Mouse (Mus musculus) intestine, postnatal 0 days (tissue): ENCODE measurements around the gene Ppa2. TPM values are rescaled to one million over a fixed set of nuclear protein-coding genes. Genes with fewer than 3 reads are reported as not detected.

ENCODE experiments used
- ATAC-seq: fragments of 200-750 bp; cut with Nextera tagmentation; 2 replicates; pipeline ENCODE4 v1.8.0; 2017; ENCODE audit warnings: mild to moderate bottlenecking, moderate TSS enrichment, moderate library complexity
- H3K27ac ChIP-seq: fragments of 300-500 bp; sonication (generic); 2 replicates; pipeline ENCODE4 v1.5.1; 2014; ENCODE audit warnings: mild to moderate bottlenecking, low read depth, low read length, moderate library complexity
- H3K27me3 ChIP-seq: fragments of 300-500 bp; sonication (generic); replicated peaks from 2 replicates; pipeline ENCODE4 v1.6.1; 2014; ENCODE audit warnings: low read length, mixed read lengths; ENCODE audit not compliant: control insufficient read depth, insufficient read depth
- H3K36me3 ChIP-seq: fragments of 300-500 bp; sonication (generic); 2 replicates; pipeline ENCODE4 v1.6.1; 2014; ENCODE audit warnings: mild to moderate bottlenecking, moderate library complexity; ENCODE audit not compliant: control insufficient read depth, insufficient read depth
- H3K4me1 ChIP-seq: fragments of 300-500 bp; sonication (generic); replicated peaks from 2 replicates; pipeline ENCODE4 v1.6.1; 2014; ENCODE audit warnings: antibody characterized with exemption, low read length, mixed read lengths; ENCODE audit not compliant: control insufficient read depth, insufficient read depth
- H3K4me2 ChIP-seq: fragments of 300-500 bp; sonication (generic); replicated peaks from 2 replicates; pipeline ENCODE4 v1.6.1; 2014; ENCODE audit warnings: low read depth, mild to moderate bottlenecking, moderate library complexity
- H3K4me3 ChIP-seq: fragments of 300-500 bp; sonication (generic); 2 replicates; pipeline ENCODE4 v1.5.1; 2014; ENCODE audit warnings: low read depth, low read length
- H3K9ac ChIP-seq: fragments of 300-500 bp; sonication (generic); 2 replicates; pipeline ENCODE4 v1.6.1; 2014; ENCODE audit warnings: mild to moderate bottlenecking, low read depth, low read length
- H3K9me3 ChIP-seq: fragments of 300-500 bp; sonication (generic); 2 replicates; pipeline ENCODE4 v1.6.1; 2016; ENCODE audit warnings: mixed run types; ENCODE audit not compliant: control insufficient read depth
- CTCF ChIP-seq: sonication (generic); IDR thresholded peaks from 2 replicates; pipeline ENCODE4 v1.5.1; 2016; ENCODE audit warnings: low read depth, mild to moderate bottlenecking, control low read depth, antibody characterized with exemption, moderate library complexity
- WGBS: fragments of 180-500 bp; shearing (Covaris S2); extraction: QIAGEN DNeasy Blood & Tissue Kit; methylation state at CpG from one replicate; pipeline ENCODE4 v1.1.7; 2014; 5-methylcytosine and 5-hydroxymethylcytosine counted together
- polyA plus RNA-seq: library from polyadenylated mRNA; unstranded; fragments of >200 nt; fragmentation: Nextera tagmentation; extraction: Ambion mirVana; gene quantifications from 2 replicates; pipeline ENCODE4 v1.2.1, GENCODE M21; 2015

Gene Ppa2
- polyA plus RNA-seq, 1 experiment from 2014 or later: 111 TPM

DNA sequence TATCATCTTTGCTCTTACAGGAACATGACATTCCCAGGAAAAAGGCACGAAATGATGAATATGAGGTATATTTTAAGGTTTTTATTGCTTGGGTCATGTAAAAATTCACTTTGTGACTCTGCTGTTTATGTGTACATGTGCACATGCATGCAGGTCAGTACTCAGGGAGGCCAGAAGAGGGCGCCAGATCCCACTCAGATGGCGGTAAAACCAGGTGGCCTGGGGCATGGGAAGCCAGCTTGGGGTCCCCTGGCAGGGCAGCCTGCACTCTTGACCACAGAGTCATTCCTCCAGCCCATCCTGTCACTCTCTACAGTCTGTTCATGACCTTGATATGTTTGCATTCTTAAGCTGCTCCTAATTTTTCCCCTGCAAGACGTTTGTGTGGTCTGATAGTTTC is 12.6 kb downstream of the Ppa2 start:
- Histone ChIP-seq H3K4me2 (no peak overlapping the region), H3K9ac (no peak overlapping the region), H3K4me3 (no peak overlapping the region), H3K4me1 (no peaks in the 10 kb centered on the region), H3K9me3 (no peaks in the 10 kb centered on the region), H3K36me3 (0 out of 2 replicates have a peak, but pooled peaks cover 3% of the 10 kb centered on the region), H3K27ac (no peak overlapping the region), H3K27me3 (no peaks in the 10 kb centered on the region)
- no peak for ATAC-seq
- 64% methylated on average over 4 of the region's 4 CpGs for WGBS
- peak; percentile 62 for TF ChIP-seq CTCF

DNA sequence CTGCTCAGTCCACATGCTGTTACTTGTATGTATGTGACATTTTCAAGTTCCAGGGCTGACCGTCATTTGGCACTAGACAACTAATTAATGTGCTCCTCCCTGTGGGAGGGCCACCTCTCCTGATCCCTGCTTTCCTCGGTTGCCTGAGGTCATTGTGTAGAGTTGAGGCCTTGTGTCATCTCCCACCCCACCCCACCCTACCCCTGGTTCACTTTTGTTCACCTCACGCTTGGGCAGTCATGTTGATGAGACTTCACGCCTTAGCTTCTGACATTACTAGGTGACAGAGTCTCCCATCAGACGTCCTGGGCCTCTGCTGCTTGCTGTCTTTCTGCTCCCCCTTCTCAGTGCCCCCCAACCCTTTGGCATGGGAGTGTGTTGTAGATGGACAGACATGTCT is 15.2 kb downstream of the Ppa2 start:
- Histone ChIP-seq H3K9me3 (no peaks in the 10 kb centered on the region), H3K9ac (no peak overlapping the region), H3K4me1 (no peaks in the 10 kb centered on the region), H3K4me3 (no peak overlapping the region), H3K4me2 (no peak overlapping the region), H3K36me3 (peaks cover 13% of the 10 kb centered on the region; the same call in 1 of the 2 replicates), H3K27me3 (no peaks in the 10 kb centered on the region), H3K27ac (no peak overlapping the region)
- no peak for ATAC-seq
- no peak for TF ChIP-seq CTCF
- 79% methylated on average over 5 of the region's 5 CpGs for WGBS

DNA sequence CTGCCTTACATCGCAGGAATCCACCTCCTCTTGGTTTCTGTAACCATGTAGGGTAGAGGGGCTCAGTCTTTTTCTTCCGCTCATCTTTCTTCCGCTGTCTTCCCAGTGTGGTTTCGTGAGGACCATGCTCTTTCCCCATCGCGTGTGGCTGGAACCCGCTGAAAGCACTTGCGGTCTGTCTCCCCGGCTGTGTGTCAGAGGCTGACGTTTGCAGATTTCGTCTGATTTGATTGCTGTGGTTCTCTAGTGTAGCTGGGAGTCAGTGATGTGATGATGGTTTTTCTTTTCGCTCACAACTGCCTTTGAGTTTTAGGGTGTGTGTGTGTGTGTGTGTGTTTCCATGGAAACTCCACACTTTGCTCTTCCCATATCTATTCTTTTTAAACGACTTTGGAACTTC is 18.6 kb downstream of the Ppa2 start:
- Histone ChIP-seq H3K9me3 (no peaks in the 10 kb centered on the region), H3K4me1 (no peaks in the 10 kb centered on the region), H3K4me3 (no peak overlapping the region), H3K27me3 (no peaks in the 10 kb centered on the region), H3K4me2 (no peak overlapping the region), H3K9ac (no peak overlapping the region), H3K27ac (no peak overlapping the region), H3K36me3 (peaks cover 21% of the 10 kb centered on the region; the same call in 1 of the 2 replicates)
- WGBS: 84% methylated on average over 13 of the region's 13 CpGs
- ATAC-seq: no peak
- TF ChIP-seq CTCF: no peak

DNA sequence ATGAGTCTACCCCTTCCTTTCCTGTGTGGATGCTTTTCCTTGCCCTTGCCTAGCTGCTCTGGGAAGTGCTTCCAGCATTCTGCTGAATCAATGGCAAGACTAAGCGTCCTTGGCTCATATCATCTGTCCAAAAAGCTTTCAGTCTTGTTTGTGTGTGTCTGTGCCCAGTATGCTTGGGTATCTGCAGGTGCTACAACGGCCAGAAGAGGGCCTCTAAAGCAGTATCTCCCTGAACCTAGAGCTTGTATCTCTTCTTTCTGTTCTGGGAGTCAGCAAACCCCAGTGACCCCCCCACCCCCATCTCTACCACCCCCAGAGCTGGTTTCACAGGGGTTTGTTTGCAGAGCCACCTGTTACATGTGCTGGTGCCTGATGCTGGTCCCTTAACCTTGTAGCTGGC is 19.5 kb downstream of the Ppa2 start:
- Histone ChIP-seq H3K4me3 (no peak overlapping the region), H3K9me3 (no peaks in the 10 kb centered on the region), H3K27ac (no peak overlapping the region), H3K4me1 (no peaks in the 10 kb centered on the region), H3K4me2 (no peak overlapping the region), H3K36me3 (peaks cover 18% of the 10 kb centered on the region; the same call in 1 of the 2 replicates), H3K9ac (no peak overlapping the region), H3K27me3 (no peaks in the 10 kb centered on the region)
- TF ChIP-seq CTCF: peak; percentile 34; the same call in 1 of the 2 replicates
- no peak for ATAC-seq
- WGBS: 87% methylated on average over 2 of the region's 2 CpGs

DNA sequence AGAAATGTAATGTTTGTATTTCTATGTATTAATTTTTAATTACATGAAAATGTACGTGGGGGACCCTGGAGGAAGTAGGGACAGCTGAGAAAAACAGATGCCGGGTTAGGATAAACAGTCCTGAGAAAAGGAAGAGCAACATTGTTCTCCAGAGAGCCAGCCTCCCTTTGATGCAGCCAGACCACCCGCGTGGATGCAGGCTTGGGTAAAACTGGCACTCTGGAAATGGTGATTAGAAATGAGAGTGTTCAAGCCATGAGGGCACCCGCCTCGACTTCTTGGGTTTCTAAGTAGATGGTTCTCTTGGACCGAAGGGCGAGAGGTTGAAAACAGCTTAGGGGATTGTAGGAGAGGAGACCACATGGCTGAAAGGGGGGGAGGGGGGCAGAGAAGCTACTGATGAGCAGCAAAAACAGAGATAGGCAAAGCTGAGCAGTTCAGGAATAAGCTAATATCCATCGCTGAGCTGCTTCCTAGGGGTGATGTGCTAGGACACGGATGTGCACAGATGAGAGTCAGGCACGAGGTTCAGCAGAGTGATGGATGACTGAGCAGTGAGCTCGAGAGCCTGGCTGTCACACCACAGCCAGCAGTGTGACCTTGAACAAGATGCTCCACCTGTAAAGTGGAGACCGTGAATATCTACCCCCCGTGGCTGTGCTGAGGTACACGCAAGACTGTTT is 21.4 kb downstream of the Ppa2 start:
- H3K9ac ChIP-seq: no peak overlapping the region
- H3K4me3 ChIP-seq: no peak overlapping the region
- no peaks in the 10 kb centered on the region for H3K9me3 ChIP-seq
- no peak overlapping the region for H3K27ac ChIP-seq
- 56% methylated on average over 15 of the region's 15 CpGs for WGBS
- H3K36me3 ChIP-seq: peaks cover 18% of the 10 kb centered on the region; the same call in 1 of the 2 replicates
- ATAC-seq: no peak
- no peaks in the 10 kb centered on the region for H3K4me1 ChIP-seq
- TF ChIP-seq CTCF: no peak
- H3K4me2 ChIP-seq: no peak overlapping the region
- no peaks in the 10 kb centered on the region for H3K27me3 ChIP-seq

DNA sequence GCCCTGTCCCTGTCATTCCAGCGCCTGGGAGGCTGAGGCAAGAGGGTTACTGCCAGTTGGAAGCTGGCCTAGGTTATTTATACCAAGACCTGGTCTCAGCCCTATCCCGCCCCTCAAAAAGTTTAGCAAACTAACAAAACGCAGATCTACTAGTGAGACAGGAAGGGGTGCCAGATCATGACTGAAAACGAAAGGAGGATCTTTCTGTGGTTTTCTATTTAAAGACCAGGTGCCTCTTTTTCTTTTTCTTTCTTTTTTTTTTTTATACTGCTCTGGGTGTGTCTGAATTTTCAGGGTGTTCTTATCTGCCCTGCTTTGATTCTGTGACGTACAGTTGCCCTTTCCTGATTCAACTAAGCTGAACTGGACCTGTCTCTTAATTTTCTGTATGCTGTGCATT is 22.4 kb downstream of the Ppa2 start:
- 68% methylated on average over 5 of the region's 5 CpGs for WGBS
- TF ChIP-seq CTCF: no peak
- ATAC-seq: no peak

More for the DNA sequence above, 22.4 kb downstream of the Ppa2 start:
- Histone ChIP-seq H3K9ac (no peak overlapping the region), H3K9me3 (no peaks in the 10 kb centered on the region), H3K27me3 (no peaks in the 10 kb centered on the region), H3K4me1 (no peaks in the 10 kb centered on the region), H3K4me3 (no peak overlapping the region), H3K36me3 (peaks cover 18% of the 10 kb centered on the region; the same call in 1 of the 2 replicates), H3K27ac (no peak overlapping the region), H3K4me2 (no peak overlapping the region)
